Mouse (Mus musculus) testis, postnatal 10 days (tissue): ENCODE results near the gene Tlr5.

Source experiments
- DNase-seq: peaks from one replicate; pipeline ENCODE4 v3.0.0; 2021; ENCODE audit warnings: low spot score

The Tlr5 gene

GRCm38 (mm10) chr1:182953667-182954066, 921 bp upstream of the Tlr5 start:
- no peak for DNase-seq

GRCm38 (mm10) chr1:182955047-182955620, 546 bp downstream of the Tlr5 start:
- DNase-seq = no peak

GRCm38 (mm10) chr1:182956186-182956960, 1.8 kb downstream of the Tlr5 start:
- no peak for DNase-seq

- DNase-seq = no peak
These were observed 2.6 kb downstream of the Tlr5 start for GRCm38 (mm10) chr1:182957001-182957757.

DNA sequence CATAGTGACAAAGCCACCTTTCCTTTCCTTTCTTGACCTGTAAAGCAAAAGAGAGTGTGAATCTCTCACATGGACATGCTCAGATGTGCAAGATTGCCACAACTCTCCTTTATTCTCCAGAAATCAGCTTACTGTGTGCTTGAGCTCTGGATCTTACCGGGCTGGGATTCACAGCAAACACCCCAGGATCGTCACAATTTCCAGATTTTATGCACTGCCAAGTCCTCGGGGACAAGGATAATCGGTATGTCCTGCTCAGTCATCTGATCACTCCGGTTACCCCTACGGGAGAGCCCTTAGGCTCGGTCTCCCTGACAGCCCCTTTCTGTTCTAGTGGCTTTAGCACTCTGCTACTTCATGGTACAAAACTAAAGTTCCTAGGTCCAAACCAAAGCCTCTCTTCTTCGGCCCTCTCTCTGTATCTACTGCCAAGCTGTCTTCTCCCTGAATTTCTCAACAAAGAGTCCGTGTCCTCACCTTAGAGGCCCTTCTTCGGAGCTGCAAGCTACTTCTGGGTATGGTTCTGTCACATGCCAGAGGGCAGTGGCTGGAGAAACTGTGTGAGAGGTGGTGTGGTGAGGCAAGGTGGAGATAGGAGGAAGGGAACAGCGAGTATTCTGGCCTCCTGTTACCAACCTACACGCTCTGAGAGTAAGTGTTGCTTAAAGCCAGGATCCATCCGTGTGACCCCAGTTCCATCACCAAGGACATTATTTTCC, 3.4 kb downstream of the Tlr5 start:
- DNase-seq = no peak

DNA sequence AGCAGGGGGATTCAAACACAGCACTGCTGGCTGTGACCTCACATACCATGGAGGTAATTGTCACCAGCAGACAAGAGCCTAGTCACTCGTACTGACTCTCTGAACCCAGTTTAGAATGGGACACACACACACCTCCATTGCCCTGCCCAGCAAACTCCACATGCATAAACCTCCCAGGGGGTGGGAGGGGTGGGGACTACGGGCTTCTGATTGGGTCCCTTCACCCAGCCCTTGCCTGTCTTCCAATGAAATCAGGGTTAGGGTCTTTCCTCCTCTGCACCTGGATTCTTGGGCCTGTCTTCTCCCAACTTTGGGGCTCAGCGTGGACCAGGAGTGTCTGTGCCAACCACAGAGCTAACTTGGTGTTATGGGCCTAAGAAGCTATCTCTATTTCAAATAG, 4.2 kb downstream of the Tlr5 start:
- DNase-seq = no peak

GRCm38 (mm10) chr1:182959251-182959691, 4.7 kb downstream of the Tlr5 start:
- DNase-seq = peak; percentile 58

- peak; percentile 94 for DNase-seq
These were observed 5.3 kb downstream of the Tlr5 start for GRCm38 (mm10) chr1:182959811-182960455.

- no peak for DNase-seq
These were observed 6.5 kb downstream of the Tlr5 start for GRCm38 (mm10) chr1:182961076-182961475.

GRCm38 (mm10) chr1:182963329-182963728, 8.7 kb downstream of the Tlr5 start:
- DNase-seq = no peak

DNA sequence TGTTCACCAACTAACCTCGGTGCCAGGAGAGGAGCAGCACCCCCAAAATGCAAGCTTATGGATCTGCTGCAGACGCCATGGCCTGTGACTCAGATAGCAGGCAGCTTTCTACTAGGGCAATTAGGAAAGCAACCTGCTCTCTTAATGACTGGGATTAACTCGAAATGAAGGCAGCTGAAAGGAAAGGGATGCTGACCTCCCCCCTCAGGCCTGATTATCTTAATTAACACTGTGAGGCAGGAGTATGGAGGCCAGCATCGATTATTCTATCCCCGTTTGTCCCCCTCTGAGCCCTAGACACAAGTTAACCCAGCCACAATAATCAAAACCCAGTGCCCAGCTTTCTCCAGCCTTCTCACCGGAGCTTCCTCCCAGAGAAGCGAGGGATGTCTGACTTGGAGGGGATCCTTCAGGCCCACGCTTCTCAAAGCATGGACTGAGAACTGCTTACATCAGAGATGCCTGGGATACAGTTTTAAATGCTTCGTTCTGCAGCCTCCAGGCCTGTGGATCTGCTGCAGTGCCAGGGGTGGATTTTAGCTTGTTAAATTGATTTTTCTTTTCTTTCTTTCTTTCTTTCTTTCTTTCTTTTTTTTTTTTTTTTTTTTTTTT, 10.4 kb downstream of the Tlr5 start:
- no peak for DNase-seq

- no peak for DNase-seq
These were observed 14.1 kb downstream of the Tlr5 start for GRCm38 (mm10) chr1:182968732-182969131.

DNA sequence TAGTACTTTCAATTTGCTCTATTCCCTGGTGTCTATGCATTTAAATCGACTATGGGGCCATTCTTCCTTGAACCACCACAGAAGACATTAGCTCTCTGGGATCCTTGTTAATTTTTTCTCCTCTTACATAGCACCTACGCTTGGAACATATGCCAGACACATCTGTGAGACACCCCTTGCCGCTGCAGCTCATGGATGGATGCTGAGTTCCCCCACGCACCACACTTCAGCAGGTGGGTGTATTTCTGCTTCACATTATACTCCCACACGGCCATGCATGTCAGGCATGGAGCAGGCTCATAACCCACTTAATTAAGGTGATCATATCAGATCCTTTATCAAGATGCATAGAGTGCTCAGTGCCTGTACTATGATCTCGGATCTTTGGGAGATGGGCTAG, 17.7 kb downstream of the Tlr5 start:
- DNase-seq = no peak

GRCm38 (mm10) chr1:182974826-182975225, 20.2 kb downstream of the Tlr5 start:
- DNase-seq = no peak

GRCm38 (mm10) chr1:182980702-182981101, 26.1 kb downstream of the Tlr5 start:
- DNase-seq = no peak

GRCm38 (mm10) chr1:182982995-182983394, 28.4 kb downstream of the Tlr5 start:
- peak; percentile 95 for DNase-seq

- DNase-seq = no peak
These were observed 29.0 kb downstream of the Tlr5 start for GRCm38 (mm10) chr1:182983496-182984127.

GRCm38 (mm10) chr1:182986243-182986642, 31.7 kb downstream of the Tlr5 start:
- no peak for DNase-seq

- DNase-seq = no peak
These were observed 32.2 kb downstream of the Tlr5 start for GRCm38 (mm10) chr1:182986750-182987149.

DNA sequence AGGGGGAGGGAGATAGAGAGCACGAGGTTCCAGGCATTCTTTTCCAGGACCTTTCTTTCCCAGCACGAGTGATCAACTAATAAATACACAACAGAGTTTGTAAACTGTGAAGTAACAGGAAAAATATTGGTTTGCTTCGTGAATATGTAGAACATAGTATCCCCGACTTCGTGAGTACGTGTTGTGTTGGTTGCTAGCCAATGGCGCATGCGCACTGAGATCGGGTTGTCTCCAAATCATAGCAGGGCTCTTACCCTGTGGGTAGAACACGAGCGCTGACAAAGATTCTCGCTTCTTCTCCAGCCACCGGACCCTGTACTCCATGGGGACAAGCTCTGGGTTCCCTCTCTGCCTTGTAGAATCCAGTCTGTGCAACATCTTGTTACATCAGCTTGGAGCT, 33.2 kb downstream of the Tlr5 start:
- DNase-seq = no peak

- DNase-seq = no peak
These were observed 34.1 kb downstream of the Tlr5 start for GRCm38 (mm10) chr1:182988646-182989045.
